Mouse (Mus musculus): ENCODE data around the gene Pld3.

Gene Pld3

DNA sequence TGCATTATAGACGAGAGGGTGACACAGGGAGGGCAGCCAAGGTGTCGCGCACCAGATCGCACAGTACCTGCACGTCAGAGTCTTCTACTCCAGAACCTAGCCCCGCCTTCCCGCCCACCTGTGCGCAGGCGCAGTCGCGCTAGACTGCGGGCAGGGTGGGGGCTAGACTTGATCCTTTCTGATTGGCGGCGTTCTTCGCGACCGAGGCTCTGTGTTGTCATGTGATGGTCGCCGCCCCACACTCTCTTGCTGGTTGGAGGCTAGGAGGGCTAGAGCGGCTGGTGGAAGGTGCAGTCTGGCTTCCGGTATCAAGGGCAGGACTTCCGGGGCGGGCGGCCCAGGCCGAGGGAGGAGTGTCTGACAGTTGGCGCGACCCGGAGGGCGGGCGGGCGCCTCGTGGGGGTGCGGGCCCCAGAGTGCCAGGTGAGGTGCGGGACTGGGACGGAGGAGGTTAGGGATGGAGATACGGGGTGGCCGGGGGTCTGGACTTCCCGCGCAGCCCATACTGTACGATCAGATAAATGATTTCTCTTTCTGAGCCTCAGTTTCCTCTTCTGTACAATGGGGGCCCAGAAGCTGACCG lies at the start of gene Pld3, which contains the start of gene 2310022A10Rik:
Gene Pld3, minus strand, starts transcription at position 288 of the 583 bp plus-strand sequence.
Gene 2310022A10Rik, plus strand, starts transcription at position 303 of the 583 bp plus-strand sequence.
- peak; percentile 93 for DNase-seq (ENCODE audit: low read depth, low spot score)

DNA sequence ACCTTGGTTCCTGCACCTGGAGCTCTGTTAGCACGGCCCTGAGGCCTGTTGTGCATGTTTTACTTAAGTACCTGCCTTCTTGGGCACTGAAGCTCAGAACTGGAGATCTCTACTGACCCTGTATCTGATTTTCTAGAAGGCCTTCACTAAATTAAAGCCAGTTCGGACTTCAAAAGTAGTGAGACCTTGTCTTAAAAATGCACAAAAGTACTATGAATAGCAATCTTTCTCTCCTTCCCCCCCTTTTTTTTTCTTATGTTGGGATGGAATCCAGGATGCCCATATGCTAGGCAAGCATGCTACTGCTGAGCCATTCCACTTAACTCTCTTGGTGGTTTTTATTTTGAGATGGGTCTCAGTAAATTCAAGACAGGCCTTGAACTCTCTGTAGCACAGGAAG lies 49.1 kb upstream of the Pld3 start:
- no peak for DNase-seq (ENCODE audit: low read depth, low spot score)

DNA sequence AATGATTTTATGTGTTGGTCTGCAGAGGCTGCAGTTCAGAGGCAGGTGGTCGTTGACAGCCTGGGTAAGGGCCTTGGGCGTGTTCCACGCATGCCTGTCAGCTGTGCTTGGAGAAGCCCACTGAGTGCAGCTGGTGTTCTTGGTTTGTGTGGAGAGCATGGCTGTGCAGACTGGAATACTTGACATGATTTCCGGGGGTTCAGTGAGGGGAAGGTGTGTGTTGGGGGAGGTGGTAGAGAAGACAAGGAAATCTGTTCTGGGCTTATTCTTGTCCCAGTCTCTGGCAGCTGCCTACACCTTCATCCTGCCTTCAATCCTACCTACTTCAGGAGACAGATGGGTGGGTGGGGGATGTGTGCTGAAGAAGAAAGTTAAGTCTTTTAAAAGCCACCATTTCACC lies 48.6 kb upstream of the Pld3 start:
- DNase-seq (ENCODE audit: low read depth, low spot score) = no peak

- DNase-seq (ENCODE audit: low read depth, low spot score) = no peak
These were observed 45.0 kb upstream of the Pld3 start for GRCm38 (mm10) chr7:27598053-27598452.

DNA sequence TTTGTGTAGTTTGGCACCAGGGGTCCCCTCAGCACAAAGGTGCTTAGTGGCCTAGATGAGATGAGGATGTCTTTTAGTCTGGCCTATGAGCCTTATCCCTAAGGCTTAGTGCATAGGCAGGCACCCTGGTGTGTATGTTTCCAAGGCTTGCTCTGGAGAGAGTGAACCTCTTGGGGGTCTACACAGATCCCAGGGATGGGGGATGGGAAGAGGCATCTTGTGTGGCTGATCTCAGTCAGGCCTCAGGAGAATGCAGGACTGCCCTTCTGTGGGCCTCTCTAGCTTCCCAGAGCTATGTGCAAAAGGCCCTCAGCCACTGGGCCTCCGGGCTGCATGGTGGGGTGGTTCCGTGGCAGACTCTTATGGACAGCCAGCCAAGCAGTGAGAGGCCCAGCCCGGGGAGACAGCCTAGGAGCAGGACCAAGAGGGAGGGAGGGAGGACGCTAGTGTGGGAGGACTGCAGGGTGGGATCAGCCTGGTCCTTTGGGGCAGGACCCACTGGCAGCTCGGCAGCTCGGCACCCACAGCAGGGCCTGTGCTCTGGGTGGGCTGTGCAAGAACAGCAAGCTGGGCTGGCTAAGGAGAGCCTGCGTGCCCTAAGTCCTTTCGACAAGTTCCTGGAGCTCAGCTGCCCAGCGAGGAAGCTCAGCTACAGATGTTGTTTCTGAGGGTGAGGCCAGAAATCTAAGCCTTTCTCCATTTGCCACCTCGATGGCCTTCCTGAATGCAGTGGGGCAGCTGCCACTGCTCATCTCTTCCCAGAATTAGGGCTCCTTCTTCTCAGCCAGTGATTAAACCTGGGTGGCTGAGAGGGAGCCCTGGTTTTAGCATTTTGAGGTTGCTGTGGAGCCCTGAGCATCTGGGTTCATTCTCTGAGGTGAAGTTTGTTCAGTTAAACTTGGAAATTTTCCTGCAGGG lies 43.8 kb upstream of the Pld3 start:
- DNase-seq (ENCODE audit: low read depth, low spot score) = no peak

DNA sequence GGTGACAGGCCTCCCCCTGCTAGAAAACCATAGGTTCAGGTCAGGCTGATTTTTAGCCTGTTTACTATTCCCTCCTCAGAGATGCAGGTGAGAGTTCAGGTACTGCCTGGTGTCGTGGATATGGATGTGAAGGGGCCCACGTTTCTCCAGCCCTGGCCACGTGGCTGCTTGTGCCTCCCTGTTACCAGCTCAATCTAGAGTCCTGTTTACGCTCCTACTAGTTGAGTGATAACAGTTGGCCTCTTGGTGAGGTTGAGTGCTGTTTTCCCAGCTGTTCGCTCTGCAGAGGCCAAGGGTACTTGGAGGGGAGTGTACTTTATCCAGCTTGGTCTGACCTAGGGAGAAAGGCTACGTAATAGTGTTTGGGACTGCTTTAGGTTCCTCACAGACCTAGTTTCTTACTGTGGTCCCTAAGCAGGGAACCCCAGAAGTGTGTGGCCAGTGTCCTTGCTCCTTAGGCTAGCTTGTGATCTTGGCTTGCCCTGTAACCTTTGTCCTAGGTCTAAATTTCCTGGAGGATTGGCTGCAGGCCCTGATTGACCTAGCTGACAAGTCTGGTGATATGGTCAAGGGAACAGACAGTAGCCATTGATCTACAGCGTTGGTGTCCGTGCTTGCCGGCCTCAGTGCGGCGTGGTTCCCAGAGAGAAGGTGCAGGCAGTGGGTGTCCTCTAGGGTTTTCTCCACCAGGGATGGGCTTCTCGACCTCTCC lies 40.1 kb upstream of the Pld3 start:
- DNase-seq (ENCODE audit: low read depth, low spot score) = no peak

DNA sequence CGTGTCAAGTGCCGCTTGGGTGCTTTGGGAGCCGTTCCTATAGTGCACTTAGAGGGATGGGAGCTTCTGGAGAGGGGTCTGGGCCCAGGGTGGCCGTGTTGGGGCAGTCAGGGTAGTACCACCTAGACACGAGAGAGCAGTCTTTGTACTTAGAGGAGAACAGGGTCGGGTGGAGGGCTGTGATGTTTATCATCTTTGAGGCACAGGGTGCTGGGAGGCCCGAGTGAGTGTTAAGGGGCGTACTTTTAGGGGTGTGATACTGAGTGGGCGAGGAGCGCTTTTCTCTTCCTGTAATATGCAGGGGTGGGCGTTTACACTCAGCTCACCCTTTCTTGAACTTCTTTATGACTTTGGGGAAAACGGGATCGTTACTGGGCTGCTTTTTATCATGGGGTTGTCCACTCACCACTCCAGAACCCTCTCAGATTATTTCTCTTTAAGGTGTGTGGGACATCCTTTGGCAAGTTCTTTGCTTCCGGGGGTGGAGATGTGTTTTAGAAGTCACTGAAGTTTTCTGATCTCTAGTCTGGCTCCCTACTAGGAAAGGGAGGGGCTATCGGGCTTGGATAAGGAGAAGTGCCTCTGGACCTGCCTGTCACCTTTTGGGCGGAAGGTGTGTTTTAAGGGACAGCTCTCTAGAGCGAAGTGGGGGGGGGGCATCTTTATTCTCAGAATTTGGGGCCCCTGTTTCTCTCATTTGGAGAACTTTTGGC lies 39.4 kb upstream of the Pld3 start:
- no peak for DNase-seq (ENCODE audit: low read depth, low spot score)

- DNase-seq (ENCODE audit: low read depth, low spot score) = peak; percentile 97
These were observed 38.5 kb upstream of the Pld3 start, which contains the start of gene Akt2 for GRCm38 (mm10) chr7:27591266-27592216. Akt2 (plus strand) TSS chr7:27591552.

DNA sequence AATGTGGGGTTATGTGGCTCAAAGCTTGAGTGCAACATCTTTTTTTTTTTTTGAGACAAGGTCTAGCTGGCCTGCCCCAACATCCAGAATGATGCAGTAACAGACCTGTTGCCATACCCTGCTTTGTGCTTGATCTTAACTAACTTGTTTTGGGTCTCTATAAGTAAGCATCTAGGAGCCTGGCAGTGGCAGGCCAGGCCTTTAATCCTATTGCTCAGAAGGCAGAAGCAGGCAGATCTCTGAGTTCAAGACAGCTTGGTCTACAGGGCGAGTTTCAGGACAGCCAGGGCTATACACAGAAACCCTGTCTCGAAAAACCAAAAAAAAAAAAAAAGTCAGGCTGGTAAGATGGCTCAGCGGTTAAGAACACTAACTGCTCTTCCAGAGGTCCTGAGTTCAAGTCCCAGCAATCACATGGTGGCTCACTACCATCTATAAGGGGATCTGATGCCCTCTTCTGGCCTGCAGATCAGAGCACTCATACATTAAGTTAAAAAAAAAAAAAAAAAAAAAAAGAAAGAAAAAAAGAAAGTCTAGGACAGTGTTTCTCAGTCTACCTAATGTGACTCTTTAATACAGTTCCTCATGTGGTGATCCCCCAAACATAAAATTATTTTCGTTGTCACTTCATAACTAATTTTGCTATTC lies 37.7 kb upstream of the Pld3 start:
- DNase-seq (ENCODE audit: low read depth, low spot score) = no peak

DNA sequence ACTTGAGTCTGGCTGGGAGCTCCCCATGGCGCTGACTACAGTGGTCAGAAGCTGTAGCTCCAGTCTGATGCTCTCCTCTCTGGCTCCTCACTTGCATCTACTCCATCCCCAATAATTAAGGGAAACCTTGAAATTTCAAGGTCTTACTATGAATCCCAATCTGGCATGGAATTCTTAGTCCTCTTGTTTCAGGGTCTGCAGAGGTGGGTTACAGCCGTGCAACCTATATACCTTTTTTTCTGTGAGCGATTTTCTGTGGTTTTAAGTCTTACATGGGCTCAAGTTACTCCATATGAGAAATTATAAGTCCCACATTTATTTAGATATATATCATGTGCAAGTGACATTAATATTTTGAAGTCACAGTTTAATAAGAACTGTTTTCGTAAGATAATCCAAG lies 37.1 kb upstream of the Pld3 start:
- DNase-seq (ENCODE audit: low read depth, low spot score) = no peak

- no peak for DNase-seq (ENCODE audit: low read depth, low spot score)
These were observed 34.7 kb upstream of the Pld3 start for GRCm38 (mm10) chr7:27587741-27588140.

- DNase-seq (ENCODE audit: low read depth, low spot score) = no peak
These were observed 33.8 kb upstream of the Pld3 start for GRCm38 (mm10) chr7:27586861-27587260.

- DNase-seq (ENCODE audit: low read depth, low spot score) = no peak
These were observed 27.6 kb upstream of the Pld3 start for GRCm38 (mm10) chr7:27580380-27581174.

DNA sequence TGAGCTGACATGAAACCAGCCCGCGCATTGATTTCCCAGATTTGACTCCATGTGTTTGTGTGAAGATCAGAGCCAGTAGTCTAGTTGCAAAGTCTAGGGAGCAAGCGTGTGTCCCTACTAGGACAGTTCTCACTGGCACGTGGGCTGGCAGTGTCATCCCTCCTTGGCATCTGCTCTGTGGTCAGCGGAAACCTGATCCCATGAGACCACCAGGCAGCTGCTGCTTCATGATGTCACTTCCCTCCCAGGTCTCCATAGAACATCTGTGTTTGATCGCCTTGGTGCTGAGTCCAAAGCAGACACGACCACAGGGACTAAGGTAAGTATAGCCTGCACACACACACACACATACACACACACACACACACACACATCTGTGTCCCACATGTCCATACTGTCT lies 25.4 kb upstream of the Pld3 start:
- no peak for DNase-seq (ENCODE audit: low read depth, low spot score)

GRCm38 (mm10) chr7:27577589-27577988 lies 24.6 kb upstream of the Pld3 start:
- no peak for DNase-seq (ENCODE audit: low read depth, low spot score)

- DNase-seq (ENCODE audit: low read depth, low spot score) = no peak
These were observed 23.9 kb upstream of the Pld3 start for GRCm38 (mm10) chr7:27576914-27577313.

DNA sequence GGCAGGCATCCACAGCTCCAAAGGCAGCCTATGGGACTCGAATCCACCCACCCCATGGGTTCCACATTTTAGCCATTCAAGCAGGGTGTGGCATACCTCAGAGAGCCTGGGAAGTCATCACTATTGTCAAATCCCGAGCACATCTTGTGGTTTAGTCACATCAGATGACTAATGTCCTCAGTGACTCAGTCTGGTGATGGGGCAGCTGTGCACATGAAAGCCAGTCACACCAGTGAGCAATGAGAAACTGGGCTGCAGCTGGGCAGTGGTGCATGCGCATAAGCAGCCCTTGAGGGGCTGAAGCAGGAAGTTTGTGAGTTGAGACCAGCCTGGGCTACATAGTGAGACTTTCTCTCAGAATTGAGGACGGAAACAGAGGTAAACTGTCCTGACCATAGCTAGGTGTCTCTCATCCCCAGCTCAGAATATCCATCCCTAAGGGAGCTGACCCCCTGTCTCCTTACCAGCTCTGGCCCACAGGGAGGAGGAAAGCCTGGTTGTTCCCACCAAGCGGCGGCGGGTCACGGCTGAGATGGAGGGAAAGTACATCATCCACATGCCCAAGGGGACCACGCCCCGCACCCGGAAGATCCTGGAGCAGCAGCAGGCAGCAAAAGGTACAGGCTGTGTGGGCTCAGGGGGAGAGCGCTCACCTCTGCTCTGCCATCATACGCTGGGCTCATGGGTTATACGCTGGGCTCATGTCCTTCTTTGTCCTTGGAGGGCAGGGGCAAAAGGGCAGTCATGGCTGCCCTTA lies 21.3 kb upstream of the Pld3 start:
- no peak for DNase-seq (ENCODE audit: low read depth, low spot score)

DNA sequence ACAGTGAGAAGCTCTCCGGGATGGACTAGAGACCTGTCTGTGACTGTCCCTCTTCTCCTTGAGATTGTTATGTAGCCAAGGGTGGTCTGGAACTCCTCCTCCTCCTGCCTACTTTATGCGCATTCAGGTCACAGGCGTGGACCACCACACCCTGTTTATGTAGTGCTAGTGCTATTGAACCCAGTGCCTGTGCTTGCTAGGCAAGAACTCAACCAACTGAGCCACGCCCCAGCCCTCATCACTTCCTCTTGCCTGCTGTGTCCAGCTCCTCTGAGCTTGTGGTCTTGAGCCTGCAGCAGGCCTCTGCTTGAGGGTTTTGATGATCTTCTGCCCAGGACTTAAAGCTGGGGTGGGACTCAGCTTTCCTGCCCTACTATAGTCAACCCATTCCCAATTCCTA lies 19.1 kb upstream of the Pld3 start:
- no peak for DNase-seq (ENCODE audit: low read depth, low spot score)

Data from retina, adult 2 months (tissue).